Mouse (Mus musculus) neutrophil, adult 5-6 weeks (primary cell): ENCODE results near the gene Rnf222. TPM values are rescaled to one million over a fixed set of nuclear protein-coding genes. Genes with fewer than 3 reads are reported as not detected.
"Not testable (repeated sequence)": the region's sequence is repeated elsewhere in the genome, so short reads cannot be mapped to it uniquely, and the experiment has no call there.

Source experiments
- ATAC-seq: fragments of 151-379, 151-347 bp; 2 replicates; pipeline ENCODE4 v1.8.0; 2017; ENCODE audit warnings: mild to moderate bottlenecking, moderate TSS enrichment; ENCODE audit not compliant: insufficient number of reproducible peaks, poor library complexity, low FRiP score, severe bottlenecking; ENCODE audit errors: extremely low read depth
- total RNA-seq: library from RNA; stranded (forward); fragments of 200-1000 nt; gene quantifications from 2 replicates; pipeline ENCODE4 v1.2.3, GENCODE M21; 2017

Gene Rnf222
- total RNA-seq, 1 experiment from 2014 or later = not detected

- ATAC-seq = no peak
These were observed 16.8 kb downstream of the Rnf222 start for GRCm38 (mm10) chr11:68905138-68905531.

GRCm38 (mm10) chr11:68905665-68906460 lies 17.5 kb downstream of the Rnf222 start:
- no peak for ATAC-seq

DNA sequence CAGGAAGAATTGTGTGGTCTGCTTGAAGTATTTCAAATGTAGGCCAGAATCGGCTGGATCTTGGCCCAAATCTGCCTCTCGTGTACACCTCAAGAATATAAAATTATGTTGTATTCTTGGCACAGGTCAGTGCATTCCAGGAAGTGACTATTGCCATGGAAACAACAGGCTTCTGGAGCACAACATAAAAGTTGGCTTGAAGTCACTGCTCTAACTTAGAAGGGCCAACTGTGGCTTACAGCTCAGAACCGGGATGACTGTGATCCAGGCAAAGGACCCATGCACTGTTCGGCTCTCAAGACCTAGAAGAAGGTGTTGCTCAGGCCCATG lies 18.1 kb downstream of the Rnf222 start:
- no peak for ATAC-seq

- no peak for ATAC-seq
These were observed 18.9 kb downstream of the Rnf222 start for GRCm38 (mm10) chr11:68907251-68907650.

DNA sequence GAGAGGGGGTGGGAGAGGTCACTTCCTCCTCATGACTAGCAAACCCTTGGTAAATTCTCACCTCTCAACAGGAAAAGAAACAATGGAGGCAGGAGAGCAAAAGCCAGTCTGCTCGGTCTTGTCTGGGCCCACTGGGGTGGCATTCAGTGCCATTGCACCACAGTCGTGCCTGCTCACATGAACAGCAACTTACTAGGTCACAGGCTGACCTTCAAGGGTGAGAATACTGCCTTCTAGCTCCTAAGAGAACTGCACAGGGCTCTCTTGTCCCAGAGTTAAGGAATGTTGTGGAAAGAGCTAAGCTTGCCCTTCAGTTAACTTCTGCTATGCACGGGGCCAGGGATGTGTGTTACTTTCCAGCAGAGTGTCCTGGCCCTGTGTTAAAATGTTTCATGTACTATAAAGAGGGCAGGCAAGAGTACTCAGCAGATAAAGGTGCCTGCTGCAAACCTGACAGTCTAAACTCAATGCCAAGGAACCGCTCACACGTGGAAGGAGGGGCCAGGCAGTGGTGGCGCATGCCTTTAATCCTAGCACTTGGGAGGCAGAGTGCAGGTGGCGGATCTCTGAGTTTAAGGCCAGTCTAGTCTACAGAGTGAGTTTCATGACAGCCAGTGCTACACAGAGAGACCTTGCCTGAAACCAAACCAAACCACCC lies 20.6 kb downstream of the Rnf222 start:
- no peak for ATAC-seq

DNA sequence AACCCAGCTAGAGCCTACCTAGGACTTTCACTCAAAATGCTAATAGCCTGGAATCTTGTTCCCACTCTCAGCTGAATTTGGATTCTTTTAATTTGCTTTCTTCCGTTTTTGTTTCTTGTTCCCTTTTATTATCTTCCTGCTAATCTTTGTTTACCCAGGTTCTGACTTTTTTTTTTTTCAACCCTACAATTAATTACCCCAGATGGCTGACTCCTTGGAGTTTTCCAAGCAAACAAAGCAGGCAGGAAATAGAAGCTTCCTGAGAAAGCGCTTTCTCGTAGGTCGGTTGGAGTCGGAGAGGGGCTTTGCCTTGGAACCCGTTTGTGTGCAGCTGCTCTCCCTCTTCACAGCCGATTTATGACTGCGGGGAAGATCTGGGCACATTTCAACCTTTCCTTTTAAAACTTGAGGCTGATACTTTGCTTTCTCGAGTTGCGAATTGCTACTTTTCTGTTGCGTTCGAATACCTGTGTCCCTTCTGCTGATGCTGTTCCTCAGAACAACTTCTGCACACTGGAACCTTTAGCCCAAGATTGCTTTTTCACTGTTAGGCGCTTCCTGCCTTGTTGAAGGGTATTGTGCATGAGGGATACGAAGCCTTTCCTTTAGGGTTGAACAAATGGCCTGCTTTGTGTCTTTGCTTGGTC lies 23.3 kb downstream of the Rnf222 start:
- no peak for ATAC-seq

GRCm38 (mm10) chr11:68914566-68914965 lies 26.2 kb downstream of the Rnf222 start:
- no peak for ATAC-seq

- ATAC-seq = no peak
These were observed 34.8 kb downstream of the Rnf222 start for GRCm38 (mm10) chr11:68923191-68923590.

GRCm38 (mm10) chr11:68924749-68925148 lies 36.4 kb downstream of the Rnf222 start:
- ATAC-seq = no peak

DNA sequence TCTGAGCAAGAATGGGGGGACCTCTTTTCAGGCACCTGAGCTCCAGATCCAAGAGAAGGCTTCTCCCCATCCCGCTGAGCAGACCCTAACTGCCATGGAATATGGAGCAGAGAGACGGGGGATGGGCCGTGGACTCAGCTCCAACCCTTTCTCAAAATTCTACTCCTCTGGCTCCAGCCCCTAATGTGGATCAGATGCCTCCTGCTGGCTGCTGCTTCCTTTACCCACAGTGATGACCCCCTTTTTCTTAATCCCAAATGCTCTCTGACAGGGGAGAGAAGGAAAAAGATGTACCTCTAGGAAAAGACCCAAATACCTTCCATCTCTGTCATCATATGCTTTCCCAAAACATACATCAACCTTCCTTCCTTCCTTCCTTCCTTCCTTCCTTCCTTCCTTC lies 38.6 kb downstream of the Rnf222 start, which contains the start of gene Odf4:
Gene Odf4, minus strand, starts transcription at position 101 of the 400 bp plus-strand sequence.
- ATAC-seq = no peak

GRCm38 (mm10) chr11:68929947-68930346 lies 41.6 kb downstream of the Rnf222 start:
- no peak for ATAC-seq

DNA sequence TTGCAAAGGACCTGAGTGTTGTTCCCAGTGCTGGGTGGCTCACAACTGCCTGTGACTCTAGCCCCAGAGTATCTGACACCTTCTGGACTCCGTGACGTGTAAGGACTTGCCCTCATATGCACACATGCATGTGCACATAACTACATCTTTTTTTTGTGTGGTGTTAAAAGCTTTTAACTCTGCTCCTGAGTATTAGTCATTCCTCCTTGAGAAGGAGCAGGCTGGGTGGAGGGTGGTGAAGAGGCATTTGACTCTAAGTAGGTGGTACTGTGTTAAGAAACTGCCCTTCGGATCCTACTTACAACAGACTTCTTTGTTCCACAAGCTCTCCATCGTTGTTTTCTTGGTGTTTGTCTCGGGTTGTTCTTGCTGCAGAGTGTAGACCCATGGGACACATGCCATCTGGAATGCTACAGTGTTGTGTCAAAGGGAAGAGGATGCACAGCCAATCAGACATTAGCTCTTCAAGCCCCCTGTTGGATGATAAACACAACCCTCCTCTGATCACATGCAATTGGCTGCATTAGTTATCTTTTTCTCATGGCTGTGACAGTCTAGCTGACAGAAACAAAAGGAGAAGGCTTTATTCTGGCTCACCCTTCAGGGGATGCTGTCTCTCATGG lies 45.6 kb downstream of the Rnf222 start:
- 0 out of 2 replicates have a peak, but pooled peaks have one; percentile 23 for ATAC-seq

DNA sequence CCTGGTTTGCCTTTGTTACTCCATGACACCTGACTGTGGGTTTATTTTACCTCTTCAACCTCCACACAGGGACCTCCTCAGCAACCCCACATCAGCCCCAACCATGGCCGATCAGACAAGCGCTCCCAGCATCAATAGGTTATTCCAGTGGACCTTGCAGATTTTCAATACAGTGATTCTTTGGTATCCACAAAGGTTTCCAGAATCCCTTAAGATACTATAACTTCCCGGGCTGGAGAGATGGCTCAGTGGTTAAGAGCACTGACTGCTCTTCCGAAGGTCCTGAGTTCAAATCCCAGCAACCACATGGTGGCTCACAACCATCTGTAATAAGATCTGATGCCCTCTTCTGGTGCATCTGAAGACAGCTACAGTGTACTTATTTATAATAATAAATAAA lies 48.6 kb downstream of the Rnf222 start:
- not testable (repeated sequence) for ATAC-seq

DNA sequence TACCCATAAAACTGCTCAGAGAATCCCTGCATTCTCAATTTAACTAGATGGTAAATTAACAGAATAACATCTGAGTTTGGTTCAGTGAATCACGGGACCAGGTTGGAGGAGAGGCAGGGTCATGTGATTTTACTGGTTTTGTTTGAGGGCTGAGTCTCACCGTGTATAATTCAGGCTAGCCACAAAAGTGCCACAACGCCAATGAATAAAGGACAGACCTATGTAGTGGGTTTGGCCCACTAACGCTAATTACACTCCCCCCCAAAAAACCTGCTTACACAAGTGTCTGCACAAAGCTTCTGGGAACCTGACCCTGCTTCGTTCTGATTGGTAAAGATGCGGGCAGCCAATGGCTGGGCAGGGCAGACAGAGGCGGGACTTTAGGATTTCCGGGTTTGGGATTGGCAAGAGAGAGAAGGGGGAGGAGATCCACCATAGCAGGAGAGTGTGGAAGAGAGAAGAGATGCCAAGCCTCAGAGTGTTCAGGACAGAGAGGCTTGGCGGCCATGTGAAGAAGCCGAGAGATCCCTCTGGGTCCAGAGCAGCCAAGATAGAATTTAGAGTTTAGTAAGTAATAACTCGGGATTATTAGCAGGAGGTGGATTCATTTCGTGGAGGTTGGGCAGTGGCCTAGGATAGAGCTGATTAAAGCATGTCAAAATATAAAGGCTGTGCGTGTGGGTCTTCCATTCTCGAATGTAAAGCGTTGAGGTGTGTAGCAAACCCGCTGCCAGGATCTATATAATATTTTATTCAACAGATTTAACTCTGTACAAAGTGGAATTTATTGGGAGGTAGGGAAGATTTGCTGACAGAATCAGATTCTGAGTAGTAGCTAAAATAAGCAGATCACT lies 51.3 kb downstream of the Rnf222 start:
- ATAC-seq = peak; percentile 91

DNA sequence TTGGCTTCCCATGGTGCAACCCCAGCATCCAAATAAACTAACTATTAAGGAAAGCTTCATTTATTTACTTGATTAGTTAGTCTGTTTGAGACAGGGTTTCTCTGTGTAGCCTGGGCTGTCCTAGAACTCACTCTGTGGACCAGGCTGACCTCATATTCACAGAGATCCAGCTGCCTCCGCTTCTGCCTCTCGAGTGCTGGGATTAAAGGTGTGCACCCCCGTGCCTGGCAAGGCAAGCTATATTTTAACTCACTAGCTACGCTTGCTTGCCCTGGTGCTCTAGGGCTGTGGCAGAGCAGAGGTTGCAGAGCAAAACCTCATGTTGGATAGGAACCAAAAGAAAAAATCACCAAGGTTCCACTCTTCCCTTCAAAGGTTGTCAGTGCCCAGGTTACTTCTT lies 52.2 kb downstream of the Rnf222 start:
- no peak for ATAC-seq

DNA sequence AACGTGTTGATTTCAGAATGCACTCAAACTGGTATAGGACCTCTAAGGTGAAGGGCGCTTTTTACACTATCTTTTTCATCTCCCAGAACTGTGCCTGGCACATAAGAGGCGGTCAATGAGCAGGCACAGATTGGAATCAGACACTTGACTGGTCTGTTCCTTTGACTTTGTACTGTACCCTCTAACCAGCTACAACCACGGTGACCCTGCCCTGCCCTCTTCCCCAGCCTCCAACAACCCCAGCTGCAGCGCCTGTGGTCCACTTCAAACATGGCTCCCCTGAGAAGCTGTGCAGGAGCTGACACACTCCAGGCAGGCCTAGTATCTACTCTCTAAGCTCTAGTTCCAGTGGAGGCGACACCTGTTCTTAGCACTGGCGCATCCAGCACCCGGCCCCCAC lies 54.4 kb downstream of the Rnf222 start:
- no peak for ATAC-seq

- no peak for ATAC-seq
These were observed 56.9 kb downstream of the Rnf222 start for GRCm38 (mm10) chr11:68945245-68945644.
